Mouse (Mus musculus): ENCODE measurements at regions not wholly inside any gene's neighbourhood (a gene's known extent, or its start where the extent isn't known, plus 50 kb on each side); places are given as distances from the start of the nearest gene placed in this dataset.

DNA sequence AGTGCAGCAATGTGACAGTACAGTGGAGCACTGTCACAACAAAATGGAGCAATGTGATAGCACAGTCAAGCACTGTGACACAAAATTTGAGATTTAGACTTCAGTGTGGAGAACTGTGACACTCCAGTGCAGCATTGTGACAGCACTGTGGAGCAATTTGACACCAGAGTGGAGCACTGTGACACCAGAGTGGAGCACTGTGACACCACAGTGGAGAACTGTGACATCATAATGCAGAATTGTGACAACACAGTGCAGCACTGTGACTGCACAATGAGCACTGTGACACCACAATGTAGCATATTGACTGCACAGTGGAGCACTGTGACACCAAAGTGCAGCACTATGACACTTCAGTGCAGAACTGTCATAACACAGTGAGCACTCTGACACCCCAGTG is 2749.0 kb upstream of the Gm8797 start:
- no peak for TF ChIP-seq CTCF (IDR thresholded peaks at IDR 0.05; ENCODE audit: low read depth, low read length)
- no peak for TF ChIP-seq TAL1 (conservative IDR thresholded peaks at IDR 0.05; ENCODE audit: low read depth, low read length)
- TF ChIP-seq GATA1 (IDR thresholded peaks at IDR 0.05; ENCODE audit: borderline replicate concordance, low read length): no peak
